Mouse (Mus musculus): ENCODE measurements at regions not wholly inside any gene's neighbourhood (a gene's known extent, or its start where the extent isn't known, plus 50 kb on each side); places are given as distances from the start of the nearest gene placed in this dataset.
"Not testable (repeated sequence)": the region's sequence is repeated elsewhere in the genome, so short reads cannot be mapped to it uniquely, and the experiment has no call there.

- Histone ChIP-seq H3K9ac (ENCODE audit: low read length) (no peak overlapping the region), H3K4me2 (ENCODE audit: low read length) (no peak overlapping the region), H3K27ac (replicated peaks in 1 of 2; ENCODE audit: control insufficient read depth in 1 of 2, insufficient read depth in 1 of 2, low read depth in 2 of 2, low read length in 2 of 2) (no peak overlapping the region), H3K36me3 (ENCODE audit: control insufficient read depth, insufficient read depth, low read length) (no peaks in the 10 kb centered on the region), H3K4me1 (ENCODE audit: control insufficient read depth in 2 of 2, insufficient read depth in 2 of 2, low read length in 2 of 2) (no peaks in the 10 kb centered on the region), H3K27me3 (ENCODE audit: control insufficient read depth, insufficient read depth, low read length) (no peaks in the 10 kb centered on the region), H3K4me3 (ENCODE audit: control insufficient read depth in 1 of 2, insufficient read depth in 1 of 2, low read depth in 1 of 2, low read length in 2 of 2) (no peak overlapping the region), H3K9me3 (ENCODE audit: control insufficient read depth, low read length) (no peaks in the 10 kb centered on the region)
- ATAC-seq (ENCODE audit: insufficient number of reproducible peaks, insufficient read depth, low FRiP score, low read depth) = no peak
- 70% methylated on average over 3 of the region's 3 CpGs for WGBS
Measured at GRCm38 (mm10) chr1:23034271-23034670, 67.8 kb downstream of the 4933415F23Rik start.

- Histone ChIP-seq H3K27me3 (ENCODE audit: control insufficient read depth, insufficient read depth, low read length) (no peaks in the 10 kb centered on the region), H3K27ac (replicated peaks in 1 of 2; ENCODE audit: control insufficient read depth in 1 of 2, insufficient read depth in 1 of 2, low read depth in 2 of 2, low read length in 2 of 2) (no peak overlapping the region), H3K36me3 (ENCODE audit: control insufficient read depth, insufficient read depth, low read length) (no peaks in the 10 kb centered on the region), H3K4me1 (ENCODE audit: control insufficient read depth in 2 of 2, insufficient read depth in 2 of 2, low read length in 2 of 2) (no peaks in the 10 kb centered on the region), H3K4me2 (ENCODE audit: low read length) (no peak overlapping the region), H3K4me3 (ENCODE audit: control insufficient read depth in 1 of 2, insufficient read depth in 1 of 2, low read depth in 1 of 2, low read length in 2 of 2) (no peak overlapping the region), H3K9me3 (ENCODE audit: control insufficient read depth, low read length) (no peaks in the 10 kb centered on the region), H3K9ac (ENCODE audit: low read length) (no peak overlapping the region)
- WGBS = 85% methylated on average over 3 of the region's 3 CpGs
- ATAC-seq (ENCODE audit: insufficient number of reproducible peaks, insufficient read depth, low FRiP score, low read depth) = no peak
Measured at GRCm38 (mm10) chr1:23023536-23023935, 78.5 kb downstream of the 4933415F23Rik start.

- Histone ChIP-seq H3K4me2 (ENCODE audit: low read length) (no peak overlapping the region), H3K27ac (replicated peaks in 1 of 2; ENCODE audit: control insufficient read depth in 1 of 2, insufficient read depth in 1 of 2, low read depth in 2 of 2, low read length in 2 of 2) (no peak overlapping the region), H3K36me3 (ENCODE audit: control insufficient read depth, insufficient read depth, low read length) (no peaks in the 10 kb centered on the region), H3K9me3 (ENCODE audit: control insufficient read depth, low read length) (no peaks in the 10 kb centered on the region), H3K9ac (ENCODE audit: low read length) (no peak overlapping the region), H3K27me3 (ENCODE audit: control insufficient read depth, insufficient read depth, low read length) (no peaks in the 10 kb centered on the region), H3K4me3 (ENCODE audit: control insufficient read depth in 1 of 2, insufficient read depth in 1 of 2, low read depth in 1 of 2, low read length in 2 of 2) (no peak overlapping the region), H3K4me1 (ENCODE audit: control insufficient read depth in 2 of 2, insufficient read depth in 2 of 2, low read length in 2 of 2) (no peaks in the 10 kb centered on the region)
- 80% methylated on average over 5 of the region's 5 CpGs for WGBS
- no peak for ATAC-seq (ENCODE audit: insufficient number of reproducible peaks, insufficient read depth, low FRiP score, low read depth)
Measured at GRCm38 (mm10) chr1:23007784-23008490, 94.1 kb downstream of the 4933415F23Rik start.

- Histone ChIP-seq H3K36me3 (ENCODE audit: control insufficient read depth, insufficient read depth, low read length) (no peaks in the 10 kb centered on the region), H3K4me2 (ENCODE audit: low read length) (no peak overlapping the region), H3K9me3 (ENCODE audit: control insufficient read depth, low read length) (no peaks in the 10 kb centered on the region), H3K27ac (replicated peaks in 1 of 2; ENCODE audit: control insufficient read depth in 1 of 2, insufficient read depth in 1 of 2, low read depth in 2 of 2, low read length in 2 of 2) (no peak overlapping the region), H3K4me1 (ENCODE audit: control insufficient read depth in 2 of 2, insufficient read depth in 2 of 2, low read length in 2 of 2) (no peaks in the 10 kb centered on the region), H3K9ac (ENCODE audit: low read length) (no peak overlapping the region), H3K27me3 (ENCODE audit: control insufficient read depth, insufficient read depth, low read length) (no peaks in the 10 kb centered on the region), H3K4me3 (ENCODE audit: control insufficient read depth in 1 of 2, insufficient read depth in 1 of 2, low read depth in 1 of 2, low read length in 2 of 2) (no peak overlapping the region)
- ATAC-seq (ENCODE audit: insufficient number of reproducible peaks, insufficient read depth, low FRiP score, low read depth) = no peak
- 86% methylated on average over 5 of the region's 5 CpGs for WGBS
Measured at GRCm38 (mm10) chr1:23004882-23005281, 97.2 kb downstream of the 4933415F23Rik start.

GRCm38 (mm10) chr1:22996665-22997064, 105.4 kb downstream of the 4933415F23Rik start:
- no peak overlapping the region for H3K9ac ChIP-seq (ENCODE audit: low read length)
- H3K36me3 ChIP-seq (ENCODE audit: control insufficient read depth, insufficient read depth, low read length) = no peaks in the 10 kb centered on the region
- 70% methylated on average over 2 of the region's 2 CpGs for WGBS
- H3K4me2 ChIP-seq (ENCODE audit: low read length) = no peak overlapping the region
- no peak overlapping the region for H3K4me3 ChIP-seq (ENCODE audit: control insufficient read depth in 1 of 2, insufficient read depth in 1 of 2, low read depth in 1 of 2, low read length in 2 of 2)
- no peak overlapping the region for H3K27ac ChIP-seq (replicated peaks in 1 of 2; ENCODE audit: control insufficient read depth in 1 of 2, insufficient read depth in 1 of 2, low read depth in 2 of 2, low read length in 2 of 2)
- no peaks in the 10 kb centered on the region for H3K9me3 ChIP-seq (ENCODE audit: control insufficient read depth, low read length)
- no peaks in the 10 kb centered on the region for H3K27me3 ChIP-seq (ENCODE audit: control insufficient read depth, insufficient read depth, low read length)
- no peaks in the 10 kb centered on the region for H3K4me1 ChIP-seq (ENCODE audit: control insufficient read depth in 2 of 2, insufficient read depth in 2 of 2, low read length in 2 of 2)
- no peak for ATAC-seq (ENCODE audit: insufficient number of reproducible peaks, insufficient read depth, low FRiP score, low read depth)

GRCm38 (mm10) chr1:22989521-22990221, 112.4 kb downstream of the 4933415F23Rik start:
- H3K27ac ChIP-seq (replicated peaks in 1 of 2; ENCODE audit: control insufficient read depth in 1 of 2, insufficient read depth in 1 of 2, low read depth in 2 of 2, low read length in 2 of 2) = no peak overlapping the region
- 72% methylated on average over 7 of the region's 7 CpGs for WGBS
- no peaks in the 10 kb centered on the region for H3K27me3 ChIP-seq (ENCODE audit: control insufficient read depth, insufficient read depth, low read length)
- no peak for ATAC-seq (ENCODE audit: insufficient number of reproducible peaks, insufficient read depth, low FRiP score, low read depth)
- H3K9me3 ChIP-seq (ENCODE audit: control insufficient read depth, low read length) = no peaks in the 10 kb centered on the region
- H3K4me3 ChIP-seq (ENCODE audit: control insufficient read depth in 1 of 2, insufficient read depth in 1 of 2, low read depth in 1 of 2, low read length in 2 of 2) = no peak overlapping the region
- no peak overlapping the region for H3K4me2 ChIP-seq (ENCODE audit: low read length)
- no peaks in the 10 kb centered on the region for H3K4me1 ChIP-seq (ENCODE audit: control insufficient read depth in 2 of 2, insufficient read depth in 2 of 2, low read length in 2 of 2)
- no peak overlapping the region for H3K9ac ChIP-seq (ENCODE audit: low read length)
- H3K36me3 ChIP-seq (ENCODE audit: control insufficient read depth, insufficient read depth, low read length) = no peaks in the 10 kb centered on the region

- no peak overlapping the region for H3K4me2 ChIP-seq (ENCODE audit: low read length)
- no peak for ATAC-seq (ENCODE audit: insufficient number of reproducible peaks, insufficient read depth, low FRiP score, low read depth)
- no peaks in the 10 kb centered on the region for H3K4me1 ChIP-seq (ENCODE audit: control insufficient read depth in 2 of 2, insufficient read depth in 2 of 2, low read length in 2 of 2)
- H3K4me3 ChIP-seq (ENCODE audit: control insufficient read depth in 1 of 2, insufficient read depth in 1 of 2, low read depth in 1 of 2, low read length in 2 of 2) = no peak overlapping the region
- no peaks in the 10 kb centered on the region for H3K27me3 ChIP-seq (ENCODE audit: control insufficient read depth, insufficient read depth, low read length)
- WGBS = 86% methylated on average over 2 of the region's 2 CpGs
- no peaks in the 10 kb centered on the region for H3K36me3 ChIP-seq (ENCODE audit: control insufficient read depth, insufficient read depth, low read length)
- no peaks in the 10 kb centered on the region for H3K9me3 ChIP-seq (ENCODE audit: control insufficient read depth, low read length)
- H3K9ac ChIP-seq (ENCODE audit: low read length) = no peak overlapping the region
- no peak overlapping the region for H3K27ac ChIP-seq (replicated peaks in 1 of 2; ENCODE audit: control insufficient read depth in 1 of 2, insufficient read depth in 1 of 2, low read depth in 2 of 2, low read length in 2 of 2)
Measured at GRCm38 (mm10) chr1:22987521-22987920, 114.5 kb downstream of the 4933415F23Rik start.

GRCm38 (mm10) chr1:22984276-22984675, 117.8 kb downstream of the 4933415F23Rik start:
- ATAC-seq (ENCODE audit: insufficient number of reproducible peaks, insufficient read depth, low FRiP score, low read depth); H3K27me3 ChIP-seq (ENCODE audit: control insufficient read depth, insufficient read depth, low read length): not testable (repeated sequence)

More at GRCm38 (mm10) chr1:22984276-22984675, 117.8 kb downstream of the 4933415F23Rik start:
- H3K27ac ChIP-seq (replicated peaks in 1 of 2; ENCODE audit: control insufficient read depth in 1 of 2, insufficient read depth in 1 of 2, low read depth in 2 of 2, low read length in 2 of 2); H3K4me3 ChIP-seq (ENCODE audit: control insufficient read depth in 1 of 2, insufficient read depth in 1 of 2, low read depth in 1 of 2, low read length in 2 of 2); H3K4me2 ChIP-seq (ENCODE audit: low read length); H3K9me3 ChIP-seq (ENCODE audit: control insufficient read depth, low read length); H3K36me3 ChIP-seq (ENCODE audit: control insufficient read depth, insufficient read depth, low read length); H3K4me1 ChIP-seq (ENCODE audit: control insufficient read depth in 2 of 2, insufficient read depth in 2 of 2, low read length in 2 of 2); H3K9ac ChIP-seq (ENCODE audit: low read length): not testable (repeated sequence)

Data from heart, embryonic 14.5 days (tissue).